Mouse (Mus musculus) monocyte, adult 2 months (primary cell): ENCODE results near the gene Pde10a.

Experiments
- DNase-seq, 2 experiments: peaks; one replicate each; pipeline ENCODE4 v3.0.0; 2022; ENCODE audit warnings: low spot score in 2 of 2, low read depth in 1 of 2

The Pde10a gene

DNA sequence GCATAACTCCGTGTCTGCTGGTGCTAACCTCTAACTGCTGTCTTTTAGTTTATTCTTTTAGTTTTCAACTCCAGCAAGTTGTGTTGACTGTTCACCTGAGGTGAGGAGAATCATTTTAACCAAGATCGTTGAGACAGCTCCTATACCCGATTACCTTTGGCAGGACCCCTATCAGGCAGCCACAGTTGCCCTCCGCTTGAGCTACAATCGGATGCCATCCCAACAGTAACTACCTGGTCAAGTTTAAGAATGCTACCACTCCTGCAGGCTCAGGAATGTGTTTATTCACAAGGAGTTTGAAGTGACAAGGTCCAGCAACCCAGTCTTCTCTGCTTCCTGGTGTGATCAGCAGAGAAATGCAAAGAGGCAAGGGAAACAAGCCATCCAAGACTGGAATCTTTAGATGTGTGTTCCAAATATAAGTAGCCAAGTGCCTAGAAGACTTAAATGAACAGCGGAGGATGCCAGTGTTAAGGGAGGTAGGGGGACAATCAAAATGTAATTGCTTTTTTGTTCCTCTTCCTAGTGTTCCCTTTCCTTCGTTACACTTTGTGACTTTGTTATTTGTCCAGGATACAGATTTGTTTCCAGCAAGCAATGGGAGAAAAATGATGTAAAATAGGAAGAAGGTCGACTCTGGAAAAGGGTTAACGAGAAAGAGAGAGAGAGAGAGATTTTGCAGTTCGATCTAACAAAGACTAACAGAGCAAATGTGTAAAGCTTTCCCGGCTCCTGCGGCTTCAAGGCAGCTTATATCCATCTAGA is 273.5 kb downstream of the Pde10a start:
- DNase-seq = no peak

DNA sequence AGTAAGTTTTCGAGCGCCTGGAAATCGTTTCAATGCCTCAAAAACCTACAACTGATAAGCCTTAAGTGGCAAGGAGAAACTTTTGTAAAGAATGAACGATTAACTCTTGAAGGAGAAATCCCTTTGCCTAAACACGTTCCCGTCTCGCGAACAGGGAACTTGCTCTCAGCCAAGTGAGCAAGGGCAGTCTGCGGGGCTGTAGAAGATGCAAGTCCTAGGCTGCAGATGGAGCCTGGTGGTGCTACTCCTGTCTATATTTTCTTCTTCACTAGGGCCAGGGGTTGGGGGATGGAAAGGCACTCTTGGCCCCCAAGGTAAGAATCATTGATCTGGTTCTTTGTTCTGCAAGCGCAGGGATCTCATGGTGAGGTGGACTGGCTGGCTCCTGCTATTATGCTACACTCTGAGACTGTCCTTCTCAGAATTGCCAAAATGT is 274.1 kb downstream of the Pde10a start:
- no peak for DNase-seq

- no peak for DNase-seq
Measured at GRCm38 (mm10) chr17:8799914-8800420, 274.8 kb downstream of the Pde10a start.

DNA sequence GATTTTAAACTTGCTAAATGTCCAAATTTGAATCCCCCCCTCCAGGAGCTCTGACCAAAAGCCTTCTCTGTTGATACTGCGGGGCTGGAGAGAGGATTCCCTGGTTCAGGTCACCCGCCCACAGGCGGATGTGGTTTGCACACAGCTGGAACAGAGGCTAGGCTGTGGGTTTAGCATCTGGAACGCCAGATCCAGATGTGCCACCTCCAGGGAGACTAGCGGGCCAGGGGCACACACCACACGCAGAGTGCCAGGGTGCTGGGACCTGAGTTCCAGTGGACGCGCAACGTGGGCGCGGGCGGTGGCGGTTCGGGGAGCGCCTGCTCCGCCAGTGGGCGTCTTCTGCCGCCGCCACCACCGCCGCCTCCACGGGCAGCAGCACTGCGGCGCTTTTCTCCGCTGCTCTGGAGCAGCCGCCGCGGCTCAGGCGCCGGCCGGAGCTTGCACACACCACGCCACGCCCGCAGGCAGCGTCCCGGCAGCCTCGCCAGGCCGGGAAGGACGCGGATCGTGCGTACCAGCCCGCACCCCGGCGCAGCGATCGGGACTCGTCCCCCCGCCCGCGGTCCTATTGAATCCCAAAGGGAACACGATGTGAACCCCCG is 275.4 kb downstream of the Pde10a start:
- no peak for DNase-seq

GRCm38 (mm10) chr17:8801083-8801854 is 276.1 kb downstream of the Pde10a start:
- DNase-seq = no peak

DNA sequence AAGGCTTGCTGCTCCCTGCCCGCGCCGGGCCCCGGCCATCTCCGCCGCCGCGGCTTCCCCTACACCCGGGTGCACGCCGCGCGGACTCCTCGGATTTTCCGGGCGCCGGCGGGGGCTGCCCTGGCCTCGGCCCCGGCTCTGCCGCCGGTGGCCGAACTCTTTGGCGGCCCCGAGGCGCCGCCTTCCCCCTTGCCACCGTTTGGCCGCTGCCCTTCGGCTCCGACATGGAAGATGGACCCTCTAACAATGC is 276.6 kb downstream of the Pde10a start:
- no peak for DNase-seq

DNA sequence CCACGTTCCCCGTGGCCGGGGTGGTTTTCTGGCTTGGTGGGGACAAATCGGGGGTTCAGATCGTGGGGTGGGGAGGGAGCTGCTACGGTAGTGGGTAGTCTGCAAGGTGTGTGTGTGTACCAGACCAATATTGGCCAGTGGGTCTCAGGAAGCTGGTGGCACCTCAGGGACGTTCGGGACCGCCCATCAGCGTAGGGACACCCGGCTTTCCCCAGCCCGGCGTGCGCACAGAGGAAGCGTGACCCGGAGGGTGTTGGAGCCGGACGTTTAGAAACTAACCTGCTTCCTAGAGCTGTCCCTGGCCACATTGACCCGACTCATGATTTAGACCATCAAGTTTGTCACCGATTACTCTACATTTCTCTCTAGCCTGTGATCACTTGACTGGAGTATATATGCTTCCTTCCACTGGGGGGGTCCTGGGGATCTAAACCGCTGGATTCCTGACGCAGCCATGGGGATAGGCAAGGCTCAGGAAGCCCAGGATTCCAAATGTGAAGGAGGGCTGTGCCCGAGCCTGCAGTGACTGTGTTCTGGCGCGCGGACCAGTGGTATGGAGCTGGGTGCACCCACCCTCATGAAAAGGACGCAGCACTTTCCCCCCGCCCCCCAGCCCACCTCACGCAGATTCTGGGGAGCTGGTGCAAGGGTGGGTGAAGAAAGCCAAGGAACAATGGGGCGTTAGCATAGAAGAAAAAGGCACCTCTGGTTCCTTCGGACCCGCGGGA is 277.2 kb downstream of the Pde10a start:
- no peak for DNase-seq

DNA sequence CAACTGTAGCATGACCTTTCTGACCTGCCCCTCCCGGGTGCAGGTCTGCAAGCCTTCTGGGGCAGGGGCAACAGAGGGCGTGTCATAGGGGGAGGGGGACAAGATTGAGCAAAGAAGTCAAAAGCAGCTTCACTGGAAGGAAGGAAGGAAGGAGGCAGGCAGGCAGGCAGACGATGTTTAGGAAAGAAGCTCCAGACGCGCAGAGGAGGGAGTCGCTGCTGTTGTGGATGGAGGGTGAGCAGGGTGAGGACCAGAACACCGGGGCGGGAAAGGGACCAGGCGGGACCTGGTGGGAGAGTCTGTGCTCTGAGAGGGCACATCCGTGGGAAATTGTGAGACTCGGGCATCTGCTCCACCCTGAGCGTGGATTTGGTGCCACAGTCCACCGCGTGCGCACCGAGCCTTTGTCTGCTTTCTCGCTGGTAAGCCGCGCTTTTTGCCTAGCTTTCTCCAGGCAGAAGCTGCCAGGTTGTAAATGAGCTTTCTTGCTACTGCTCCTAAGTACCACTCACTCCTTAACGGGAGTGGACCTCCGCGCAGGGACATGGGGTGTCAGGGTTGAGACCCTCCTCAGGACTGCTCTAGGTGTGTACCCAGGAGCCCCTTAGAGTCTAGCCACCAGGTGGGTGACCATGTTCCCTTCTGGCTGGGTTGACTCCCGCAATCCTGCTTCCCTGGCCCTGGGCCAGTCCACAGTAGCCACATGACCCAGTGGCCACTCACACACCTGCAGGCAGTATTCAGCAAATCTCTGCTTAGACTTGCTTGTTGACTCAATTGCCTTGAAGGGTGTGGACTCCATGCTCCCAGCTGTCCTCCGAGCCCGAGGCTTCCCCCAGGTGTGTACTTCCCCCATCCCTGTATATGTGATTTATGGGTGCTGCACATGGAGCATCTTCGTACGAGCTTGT is 278.0 kb downstream of the Pde10a start:
- DNase-seq = no peak

GRCm38 (mm10) chr17:8807345-8807744 is 282.2 kb downstream of the Pde10a start:
- DNase-seq = no peak

DNA sequence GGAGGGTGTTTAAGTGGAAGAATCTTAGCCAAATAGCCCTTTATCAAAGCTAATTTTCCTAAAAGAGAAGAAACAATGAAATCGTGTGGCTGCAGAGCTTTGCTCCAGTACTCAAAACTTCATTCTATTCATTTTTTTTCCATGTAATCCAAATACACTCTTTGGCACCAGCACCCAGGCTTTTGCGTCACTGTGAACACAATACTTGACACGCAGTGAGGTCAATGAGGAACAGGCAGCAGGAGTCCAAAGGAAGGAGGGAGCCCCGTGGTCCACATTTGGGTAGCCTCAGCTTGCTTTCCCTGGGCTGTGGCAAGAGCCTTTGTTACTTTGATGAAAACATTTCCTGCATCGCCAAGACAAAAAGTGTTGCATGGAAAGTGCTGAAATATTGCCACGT is 284.6 kb downstream of the Pde10a start:
- no peak for DNase-seq

DNA sequence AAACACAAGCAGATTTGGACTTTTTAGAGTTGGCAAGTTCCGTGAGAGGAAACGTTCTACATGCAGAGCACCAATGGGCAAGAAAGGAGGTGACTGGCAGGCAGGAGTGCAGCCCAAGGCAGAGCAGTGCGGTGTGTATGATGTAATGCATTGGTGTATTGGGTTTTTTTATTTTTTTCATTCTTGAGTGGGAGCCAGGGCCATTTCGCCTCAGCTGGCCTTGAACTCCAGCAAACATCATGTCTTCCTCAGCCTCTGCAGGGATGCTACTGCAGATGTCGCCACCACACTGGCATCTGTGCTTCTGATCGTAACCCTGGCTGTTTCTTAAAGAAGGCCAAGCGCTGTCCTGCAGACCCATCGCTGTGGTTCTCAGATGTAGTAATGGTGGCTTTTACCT is 285.0 kb downstream of the Pde10a start:
- DNase-seq = no peak

DNA sequence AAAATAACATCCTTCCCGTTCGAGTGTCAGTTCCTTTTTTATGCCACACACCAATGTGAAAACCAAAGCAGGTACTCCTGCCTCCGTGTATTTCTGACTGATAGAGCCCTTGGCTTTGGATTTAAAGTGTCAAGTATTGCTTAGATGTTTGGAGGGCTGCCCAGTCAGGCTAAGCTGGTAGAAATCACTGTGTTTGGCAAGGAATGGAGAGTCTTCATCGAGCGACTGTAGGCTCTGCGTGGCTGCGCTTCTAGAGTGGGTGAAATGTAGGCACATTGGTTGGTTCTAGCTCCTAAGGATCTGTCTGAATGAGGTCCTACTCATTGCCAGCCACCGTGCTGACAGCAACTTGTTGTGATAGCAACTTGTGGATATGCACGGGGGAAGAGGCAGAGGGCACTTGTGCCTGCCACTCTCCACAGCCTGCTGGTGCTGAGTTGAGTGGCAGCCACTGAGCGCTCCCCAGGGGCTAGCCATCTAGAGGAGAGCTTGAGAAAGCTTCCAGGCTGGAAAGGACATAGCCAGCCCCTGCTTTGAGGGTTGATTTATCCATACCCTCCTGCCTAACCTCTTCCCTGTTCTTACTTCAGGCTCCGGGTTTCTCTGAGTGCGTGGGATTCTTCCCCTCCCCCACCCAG is 287.2 kb downstream of the Pde10a start:
- DNase-seq = no peak

- no peak for DNase-seq
Measured at GRCm38 (mm10) chr17:8813773-8814491, 288.8 kb downstream of the Pde10a start.

GRCm38 (mm10) chr17:8815376-8815775 is 290.2 kb downstream of the Pde10a start:
- no peak for DNase-seq

GRCm38 (mm10) chr17:8815864-8816263 is 290.7 kb downstream of the Pde10a start:
- no peak for DNase-seq

DNA sequence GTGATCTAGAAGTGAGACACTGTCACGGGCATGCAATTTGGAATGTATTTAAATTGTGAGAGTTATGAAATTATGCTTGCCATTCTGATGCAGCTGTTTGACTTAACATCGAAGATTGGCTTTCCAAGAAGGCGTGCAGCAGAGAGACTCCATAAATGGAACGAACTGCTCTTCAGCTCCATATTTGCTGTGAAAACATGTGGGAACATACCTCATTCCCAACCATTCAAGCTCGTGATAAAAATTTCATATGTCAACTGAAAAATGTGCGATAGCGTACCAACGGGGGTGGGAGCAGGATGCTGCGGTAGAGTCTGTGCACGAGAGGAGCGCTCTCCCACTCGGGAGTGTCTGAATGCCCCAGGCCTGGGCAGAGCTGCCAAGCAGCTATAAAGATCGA is 293.5 kb downstream of the Pde10a start:
- no peak for DNase-seq

DNA sequence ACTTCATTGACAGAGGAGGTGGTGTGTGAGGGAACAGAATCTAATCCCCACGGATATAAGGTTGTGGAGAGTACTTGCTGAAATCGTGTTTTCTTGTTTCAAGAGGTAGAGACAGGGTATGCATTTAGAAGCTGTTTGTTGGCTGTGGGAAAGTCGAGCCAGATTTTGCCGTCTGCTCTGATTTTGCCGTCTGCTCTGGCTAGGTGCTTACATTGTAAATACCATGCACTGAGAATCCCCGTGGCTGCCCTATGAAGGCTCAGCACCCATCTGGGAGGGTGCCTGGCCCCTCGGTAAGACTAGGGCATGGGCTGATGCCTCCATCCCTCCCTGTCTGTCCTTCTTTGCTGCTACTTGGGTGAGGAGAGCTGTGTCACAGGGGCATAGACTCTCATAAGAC is 298.4 kb downstream of the Pde10a start:
- DNase-seq = no peak

- DNase-seq = no peak
Measured at GRCm38 (mm10) chr17:8827204-8827603, 302.0 kb downstream of the Pde10a start.

DNA sequence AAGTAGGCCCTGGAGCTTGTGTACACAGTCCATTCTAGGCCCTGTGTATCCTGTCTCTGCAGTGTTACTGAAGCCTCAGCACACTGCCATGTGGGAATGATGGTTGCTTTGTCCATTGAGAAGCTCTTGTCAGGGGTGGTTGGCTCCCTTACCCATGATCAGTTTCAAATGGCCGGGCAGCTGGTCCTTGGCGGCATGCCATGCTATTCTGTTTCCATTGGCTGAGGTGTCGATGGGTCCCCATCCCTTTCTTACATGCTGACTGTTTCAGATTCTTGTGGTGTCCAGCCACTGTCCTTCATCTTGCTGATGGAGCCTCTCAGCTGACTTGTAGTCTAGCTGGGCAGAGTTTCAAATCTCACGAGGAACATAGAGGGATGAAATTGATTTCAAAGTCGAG is 305.8 kb downstream of the Pde10a start:
- DNase-seq = no peak
